Comparison of ENCODE assay signal across 18 mouse cellular contexts in the genomic region with DNA sequence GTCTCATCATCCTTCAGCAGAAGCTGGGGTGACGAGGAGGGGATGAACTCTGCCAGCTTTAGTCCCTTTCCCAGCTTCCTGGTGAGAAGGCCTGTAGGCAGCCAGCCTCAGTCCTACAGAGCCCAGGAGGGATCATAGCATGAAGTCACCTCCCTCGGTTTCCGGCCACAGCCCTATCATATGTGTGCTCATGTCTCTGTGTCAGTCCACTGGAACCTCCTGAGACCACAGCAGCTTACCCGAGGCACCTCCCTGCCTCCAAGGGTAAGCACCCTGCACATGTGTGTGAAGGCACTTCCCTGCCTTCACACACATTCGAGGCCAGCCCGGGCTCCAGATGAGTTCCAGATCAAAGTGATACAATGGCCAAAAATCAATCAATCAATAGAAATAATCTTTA. TPM values are rescaled to one million over a fixed set of nuclear protein-coding genes. Genes with fewer than 3 reads are reported as not detected.
DNase-seq lines count a peak whose midpoint lies in the region; ATAC-seq and TF ChIP-seq lines count a peak whose summit lies in the region.
"Had no signal": no experiment of that assay in that cellular context is flagged by ENCODE, and none has a peak within 500 bp of the region (broad histone marks: within the 10 kb centered on the region; RNA-seq: fewer than 3 reads in every experiment).

No protein-coding gene starts in this region.

- peak overlapping the region; percentile 74 for H3K27ac ChIP-seq in embryonic fibroblast, embryonic 13.5 days (ENCODE audit: insufficient read depth, low read length)
- H3K27ac ChIP-seq: embryonic facial prominence, embryonic 13.5 days; hindbrain, embryonic 10.5 days had no signal

- H3K27me3 ChIP-seq in megakaryocyte, embryonic 14.5 days (replicated peaks), result peaks cover 16% of the 10 kb centered on the region
- H3K27me3 ChIP-seq in E14TG2a.4 (ENCODE audit: insufficient read depth, low read length), result peaks cover 19% of the 10 kb centered on the region; the same call in 1 of the 2 replicates
- H3K27me3 ChIP-seq: embryonic facial prominence, embryonic 13.5 days had no signal

- H3K9me3 ChIP-seq in megakaryocyte, embryonic 14.5 days, result peaks cover 8% of the 10 kb centered on the region
- peaks cover 2% of the 10 kb centered on the region for H3K9me3 ChIP-seq in E14TG2a.4 (ENCODE audit: low read length)
- H3K9me3 ChIP-seq: embryonic facial prominence, embryonic 13.5 days had no signal

- no peak for TF ChIP-seq POLR2A in embryonic fibroblast, embryonic 13.5 days (IDR thresholded peaks at IDR 0.05; ENCODE audit: low read depth, low read length)

- no peaks in the 10 kb centered on the region for H3K36me3 ChIP-seq in megakaryocyte, embryonic 14.5 days (replicated peaks; ENCODE audit: low read length)
- H3K36me3 ChIP-seq in E14TG2a.4 (ENCODE audit: insufficient read depth, low read length), result no peaks in the 10 kb centered on the region
- H3K36me3 ChIP-seq: embryonic facial prominence, embryonic 13.5 days; hindbrain, embryonic 10.5 days had no signal

- peaks cover 83% of the 10 kb centered on the region for H3K4me1 ChIP-seq in megakaryocyte, embryonic 14.5 days
- H3K4me1 ChIP-seq in E14TG2a.4 (replicated peaks; ENCODE audit: low read depth, low read length), result peaks cover 45% of the 10 kb centered on the region
- peaks cover 2% of the 10 kb centered on the region; the same call in 1 of the 2 replicates for H3K4me1 ChIP-seq in embryonic fibroblast, embryonic 13.5 days (ENCODE audit: control insufficient read depth, insufficient read depth, low read length)

- no peak for TF ChIP-seq CTCF in E14TG2a.4 (conservative IDR thresholded peaks at IDR 0.05; ENCODE audit: low read length)
- no peak for TF ChIP-seq CTCF in embryonic fibroblast, embryonic 13.5 days (IDR thresholded peaks at IDR 0.05; ENCODE audit: borderline replicate concordance, insufficient read depth, low read length)

- peak overlapping the region; percentile 34 for H3K4me3 ChIP-seq in megakaryocyte, embryonic 14.5 days (replicated peaks)
- H3K4me3 ChIP-seq in E14TG2a.4 (replicated peaks; ENCODE audit: low read length), result peak overlapping the region; percentile 62
- H3K4me3 ChIP-seq in embryonic fibroblast, embryonic 13.5 days (ENCODE audit: insufficient read depth, low read length), result no peak overlapping the region
- H3K4me3 ChIP-seq: embryonic facial prominence, embryonic 13.5 days; hindbrain, embryonic 10.5 days had no signal

- DNase-seq in heart, adult 11 months, result peak; percentile 93
- no peak for DNase-seq in heart, adult 18-20 months
- no peak for DNase-seq in urinary bladder, postnatal 25 days (ENCODE audit: low spot score)
- no peak for DNase-seq in adrenal gland, adult 8-10 months
- DNase-seq: cerebellum, adult 18-20 months; kidney, adult 9 months; retina, postnatal 1 day; right cerebral cortex, postnatal 25 days; thymus, postnatal 4 days had no signal

- ATAC-seq in megakaryocyte, adult 5-6 weeks (ENCODE audit: poor library complexity, severe bottlenecking), result no peak
- ATAC-seq: forebrain, embryonic 14.5 days; hindbrain, embryonic 16.5 days; intestine, embryonic 16.5 days had no signal

RNA-seq across cellular contexts. Expression of a gene that starts 15.5 kb away (rescaled TPM):
- total RNA-seq in heart, adult 18-20 months (2021), result 1 to 10 TPM; 3.9 to 5.1 TPM
- 3.7 and 20.1 TPM in 2 replicates for polyA plus RNA-seq in megakaryocyte, embryonic 14.5 days (2012; ENCODE audit: insufficient read depth, low replicate concordance)
- total RNA-seq in megakaryocyte, adult 5-6 weeks (2015), result not detected in 2 replicates
- total RNA-seq in megakaryocyte, adult 5-6 weeks (2017), result not detected in 2 replicates
- 2.7 and 5.0 TPM in 2 replicates for polyA plus RNA-seq in embryonic fibroblast, embryonic 13.5 days (2011; ENCODE audit: insufficient read length, low read depth, missing spikeins)
- 100 to 1,000 TPM in 1 of 4 experiments, 10 to 100 TPM in 3; 51.6 to 101 (median 76.5) TPM for total RNA-seq in adrenal gland, adult 8-10 months (2022)

RNA-seq across cellular contexts. Expression of a gene that starts 56.1 kb away (rescaled TPM):
- total RNA-seq in heart, adult 18-20 months (2021), result 10 to 100 TPM; 69.4 to 74.8 TPM
- polyA plus RNA-seq in megakaryocyte, embryonic 14.5 days (2012; ENCODE audit: insufficient read depth, low replicate concordance), result 0.61 and 14.0 TPM in 2 replicates
- 13.6 and 17.4 TPM in 2 replicates for total RNA-seq in megakaryocyte, adult 5-6 weeks (2015)
- 31.8 and 35.4 TPM in 2 replicates for total RNA-seq in megakaryocyte, adult 5-6 weeks (2017)
- polyA plus RNA-seq in embryonic fibroblast, embryonic 13.5 days (2011; ENCODE audit: insufficient read length, low read depth, missing spikeins), result 44.9 and 49.1 TPM in 2 replicates
- total RNA-seq in adrenal gland, adult 8-10 months (2022), result 100 to 1,000 TPM in 1 of 4 experiments, 10 to 100 TPM in 3; 76.3 to 100 (median 88.2) TPM

RNA-seq across cellular contexts. Expression of a gene that starts 56.3 kb away (rescaled TPM):
- total RNA-seq in heart, adult 18-20 months (2021), result 10 to 100 TPM; 36.7 to 37.5 TPM
- polyA plus RNA-seq in megakaryocyte, embryonic 14.5 days (2012; ENCODE audit: insufficient read depth, low replicate concordance), result 3.4 TPM in 1 of 2 replicates, not detected in the other
- 58.4 and 63.2 TPM in 2 replicates for total RNA-seq in megakaryocyte, adult 5-6 weeks (2015)
- 74.7 and 87.7 TPM in 2 replicates for total RNA-seq in megakaryocyte, adult 5-6 weeks (2017)
- 113 and 124 TPM in 2 replicates for polyA plus RNA-seq in embryonic fibroblast, embryonic 13.5 days (2011; ENCODE audit: insufficient read length, low read depth, missing spikeins)
- 10 to 100 TPM; 68.4 to 87.8 (median 77.1) TPM for total RNA-seq in adrenal gland, adult 8-10 months (2022)

Comparison
In these comparisons a context has a peak if more than half of its experiments do, and no peak if none do; other contexts are left out.
1. RNA of a gene that starts 15.5 kb away (total RNA-seq): 51.6 to 101 TPM in adrenal gland, adult 8-10 months; 3.9 to 5.1 TPM in heart, adult 18-20 months and not detected in megakaryocyte, adult 5-6 weeks; every median in the first group is over 4 times any median in the second.